Comparison of ENCODE assay signal across 10 mouse cellular contexts in the genomic region with DNA sequence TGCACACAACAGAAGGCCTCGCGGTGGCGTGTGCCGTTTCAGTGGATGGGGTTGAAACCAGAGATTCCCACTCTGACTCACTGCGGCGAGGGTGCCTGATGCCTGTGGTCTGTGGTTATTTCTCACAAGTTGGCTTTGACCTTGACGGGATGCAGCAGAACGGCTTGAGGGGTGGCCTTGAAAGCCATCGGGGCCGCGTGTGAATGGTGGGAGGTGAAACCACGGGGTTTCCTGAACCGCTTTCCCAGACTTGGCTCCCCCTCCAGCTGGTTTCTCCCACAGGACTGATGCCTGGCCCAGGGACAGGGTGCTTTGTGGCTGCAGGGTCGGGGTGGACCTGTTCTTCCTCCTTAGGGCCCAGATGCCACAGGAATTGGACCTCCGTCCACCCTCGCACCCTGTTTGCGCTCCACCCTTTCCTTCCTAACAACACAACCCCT. TPM values are rescaled to one million over a fixed set of nuclear protein-coding genes. Genes with fewer than 3 reads are reported as not detected.
DNase-seq lines count a peak whose midpoint lies in the region; ATAC-seq lines count a peak whose summit lies in the region.
"Had no signal": no experiment of that assay in that cellular context is flagged by ENCODE, and none has a peak within 500 bp of the region (broad histone marks: within the 10 kb centered on the region; RNA-seq: fewer than 3 reads in every experiment).

No protein-coding gene starts in this region.

- H3K9me3 ChIP-seq in embryonic facial prominence, embryonic 14.5 days (ENCODE audit: control insufficient read depth, low read length) = no peaks in the 10 kb centered on the region
- no peaks in the 10 kb centered on the region for H3K9me3 ChIP-seq in limb, embryonic 15.5 days
- no peaks in the 10 kb centered on the region for H3K9me3 ChIP-seq in neural tube, embryonic 15.5 days (replicated peaks)
- H3K9me3 ChIP-seq: limb, embryonic 12.5 days; neural tube, embryonic 12.5 days had no signal

- peak; percentile 67 for DNase-seq in ovary, postnatal 36 days (ENCODE audit: low spot score)
- no peak for DNase-seq in ovary, postnatal 14 days (ENCODE audit: low spot score)
- DNase-seq in embryonic facial prominence, embryonic 14.5 days (ENCODE audit: low spot score) = peak; percentile 80
- DNase-seq in testis, postnatal 14 days (ENCODE audit: low spot score) = peak; percentile 56
- DNase-seq in left cerebral cortex, adult 18-20 months (ENCODE audit: low spot score in 2 of 2) = no peak

- H3K27ac ChIP-seq in embryonic facial prominence, embryonic 14.5 days (replicated peaks; ENCODE audit: low read depth, low read length) = no peak overlapping the region
- H3K27ac ChIP-seq in limb, embryonic 15.5 days = no peak overlapping the region
- H3K27ac ChIP-seq in neural tube, embryonic 15.5 days (replicated peaks) = no peak overlapping the region
- H3K27ac ChIP-seq: limb, embryonic 12.5 days; neural tube, embryonic 12.5 days had no signal

- H3K4me3 ChIP-seq in embryonic facial prominence, embryonic 14.5 days (ENCODE audit: low read depth, low read length) = no peak overlapping the region
- H3K4me3 ChIP-seq in limb, embryonic 15.5 days = no peak overlapping the region
- H3K4me3 ChIP-seq in neural tube, embryonic 15.5 days (replicated peaks) = no peak overlapping the region
- H3K4me3 ChIP-seq: limb, embryonic 12.5 days; neural tube, embryonic 12.5 days had no signal

- ATAC-seq in embryonic facial prominence, embryonic 14.5 days (ENCODE audit: low read depth) = peak; percentile 58; the same call in 1 of the 2 replicates
- ATAC-seq in limb, embryonic 15.5 days (ENCODE audit: insufficient number of reproducible peaks, low FRiP score, low TSS enrichment, low read depth) = no peak
- no peak for ATAC-seq in neural tube, embryonic 15.5 days (ENCODE audit: low FRiP score)
- ATAC-seq in cerebellum, adult (ENCODE audit: insufficient number of reproducible peaks, low FRiP score, low TSS enrichment) = no peak

- H3K4me2 ChIP-seq in embryonic facial prominence, embryonic 14.5 days (ENCODE audit: low read depth, low read length) = peak overlapping the region; percentile 12; the same call in 1 of the 2 replicates
- H3K4me2 ChIP-seq in limb, embryonic 15.5 days = peak overlapping the region; percentile 14; the same call in 1 of the 2 replicates
- H3K4me2 ChIP-seq in neural tube, embryonic 15.5 days = no peak overlapping the region
- H3K4me2 ChIP-seq: limb, embryonic 12.5 days; neural tube, embryonic 12.5 days had no signal

- 51% methylated on average over 17 of the region's 17 CpGs for WGBS in embryonic facial prominence, embryonic 14.5 days
- 62% methylated on average over 17 of the region's 17 CpGs for WGBS in limb, embryonic 15.5 days
- 82% methylated on average over 17 of the region's 17 CpGs for WGBS in neural tube, embryonic 15.5 days

- 0 out of 2 replicates have a peak, but pooled peaks cover 4% of the 10 kb centered on the region for H3K4me1 ChIP-seq in embryonic facial prominence, embryonic 14.5 days (ENCODE audit: control insufficient read depth, insufficient read depth, low read length)
- H3K4me1 ChIP-seq in limb, embryonic 15.5 days = peaks cover 36% of the 10 kb centered on the region
- H3K4me1 ChIP-seq in neural tube, embryonic 15.5 days = peaks cover 10% of the 10 kb centered on the region; the same call in 1 of the 2 replicates
- H3K4me1 ChIP-seq: neural tube, embryonic 12.5 days had no signal

- no peak overlapping the region for H3K9ac ChIP-seq in embryonic facial prominence, embryonic 14.5 days (ENCODE audit: low read depth, low read length)
- no peak overlapping the region for H3K9ac ChIP-seq in limb, embryonic 15.5 days
- no peak overlapping the region for H3K9ac ChIP-seq in neural tube, embryonic 15.5 days (replicated peaks)
- H3K9ac ChIP-seq: limb, embryonic 12.5 days; neural tube, embryonic 12.5 days had no signal

- H3K27me3 ChIP-seq in embryonic facial prominence, embryonic 14.5 days (replicated peaks; ENCODE audit: control insufficient read depth, insufficient read depth, low read length) = peaks cover 22% of the 10 kb centered on the region
- peaks cover 47% of the 10 kb centered on the region for H3K27me3 ChIP-seq in limb, embryonic 15.5 days
- H3K27me3 ChIP-seq in neural tube, embryonic 15.5 days (replicated peaks) = peaks cover 20% of the 10 kb centered on the region; the same call in 1 of the 2 replicates

- H3K36me3 ChIP-seq in embryonic facial prominence, embryonic 14.5 days (ENCODE audit: control insufficient read depth, insufficient read depth, low read length) = no peaks in the 10 kb centered on the region
- no peaks in the 10 kb centered on the region for H3K36me3 ChIP-seq in limb, embryonic 15.5 days
- H3K36me3 ChIP-seq in neural tube, embryonic 15.5 days = no peaks in the 10 kb centered on the region
- H3K36me3 ChIP-seq: limb, embryonic 12.5 days; neural tube, embryonic 12.5 days had no signal

RNA-seq across cellular contexts. Expression of a gene that starts 10.8 kb away (rescaled TPM):
- polyA plus RNA-seq in embryonic facial prominence, embryonic 14.5 days (2014; fragmentation: Nextera tagmentation; extraction: Ambion mirVana) = 1.8 and 3.1 TPM in 2 replicates
- polyA plus RNA-seq in limb, embryonic 15.5 days (2015; fragmentation: Nextera tagmentation; extraction: Ambion mirVana) = 1.9 and 4.2 TPM in 2 replicates
- total RNA-seq in left cerebral cortex, adult 18-20 months (2021) = 1 to 10 TPM; 1.6 to 1.9 TPM
- 0.50 and 0.64 TPM in 2 replicates for polyA plus RNA-seq in neural tube, embryonic 15.5 days (2015; fragmentation: Nextera tagmentation; extraction: Ambion mirVana)
- polyA plus RNA-seq: limb, embryonic 12.5 days had no signal

RNA-seq across cellular contexts. Expression of a gene that starts 34.2 kb away (rescaled TPM):
- polyA plus RNA-seq in embryonic facial prominence, embryonic 14.5 days (2014; fragmentation: Nextera tagmentation; extraction: Ambion mirVana) = 60.8 and 68.5 TPM in 2 replicates
- 85.4 and 88.3 TPM in 2 replicates for polyA plus RNA-seq in limb, embryonic 15.5 days (2015; fragmentation: Nextera tagmentation; extraction: Ambion mirVana)
- 10 to 100 TPM; 60.1 to 63.2 TPM for total RNA-seq in left cerebral cortex, adult 18-20 months (2021)
- 109 and 112 TPM in 2 replicates for polyA plus RNA-seq in neural tube, embryonic 15.5 days (2015; fragmentation: Nextera tagmentation; extraction: Ambion mirVana)

RNA-seq across cellular contexts. Expression of a gene that starts 36.6 kb away (rescaled TPM):
- polyA plus RNA-seq in embryonic facial prominence, embryonic 14.5 days (2014; fragmentation: Nextera tagmentation; extraction: Ambion mirVana) = 10.0 and 11.8 TPM in 2 replicates
- 15.5 and 17.1 TPM in 2 replicates for polyA plus RNA-seq in limb, embryonic 15.5 days (2015; fragmentation: Nextera tagmentation; extraction: Ambion mirVana)
- total RNA-seq in left cerebral cortex, adult 18-20 months (2021) = 10 to 100 TPM; 11.4 to 14.3 TPM
- polyA plus RNA-seq in neural tube, embryonic 15.5 days (2015; fragmentation: Nextera tagmentation; extraction: Ambion mirVana) = 14.9 and 15.8 TPM in 2 replicates

RNA-seq across cellular contexts. Expression of a gene that starts 51.8 kb away (rescaled TPM):
- 0.64 and 0.92 TPM in 2 replicates for polyA plus RNA-seq in embryonic facial prominence, embryonic 14.5 days (2014; fragmentation: Nextera tagmentation; extraction: Ambion mirVana)
- 0.46 and 0.60 TPM in 2 replicates for polyA plus RNA-seq in limb, embryonic 15.5 days (2015; fragmentation: Nextera tagmentation; extraction: Ambion mirVana)
- total RNA-seq in left cerebral cortex, adult 18-20 months (2021) = 100 to 1,000 TPM; 131 to 147 TPM
- 6.3 and 7.3 TPM in 2 replicates for polyA plus RNA-seq in neural tube, embryonic 15.5 days (2015; fragmentation: Nextera tagmentation; extraction: Ambion mirVana)

RNA-seq across cellular contexts. Expression of a gene that starts 52.8 kb away (rescaled TPM):
- polyA plus RNA-seq in embryonic facial prominence, embryonic 14.5 days (2014; fragmentation: Nextera tagmentation; extraction: Ambion mirVana) = 23.6 and 26.4 TPM in 2 replicates
- 26.8 and 29.9 TPM in 2 replicates for polyA plus RNA-seq in limb, embryonic 15.5 days (2015; fragmentation: Nextera tagmentation; extraction: Ambion mirVana)
- 10 to 100 TPM; 43.6 to 47.2 TPM for total RNA-seq in left cerebral cortex, adult 18-20 months (2021)
- polyA plus RNA-seq in neural tube, embryonic 15.5 days (2015; fragmentation: Nextera tagmentation; extraction: Ambion mirVana) = 20.1 and 21.3 TPM in 2 replicates

Comparison
In these comparisons a context has a peak if more than half of its experiments do, and no peak if none do; other contexts are left out.
1. DNase-seq: peak in ovary, postnatal 36 days (single experiment), embryonic facial prominence, embryonic 14.5 days (single experiment) and testis, postnatal 14 days (single experiment); none in ovary, postnatal 14 days (single experiment) and left cerebral cortex, adult 18-20 months (0 of 2).